Mouse (Mus musculus) cerebellum, postnatal 36 days (tissue): ENCODE measurements at regions not wholly inside any gene's neighbourhood (a gene's known extent, or its start where the extent isn't known, plus 50 kb on each side); places are given as distances from the start of the nearest gene placed in this dataset.

Source experiments
- DNase-seq, 2 experiments: peaks; one replicate each; pipeline ENCODE4 v3.0.0; 2021 to 2022; ENCODE audit warnings: mixed read lengths in 2 of 2

GRCm38 (mm10) chr10:39248486-39248885, 84.9 kb upstream of the Ccn6 start:
- DNase-seq, result no peak

- DNase-seq, result no peak
These were observed 83.4 kb upstream of the Ccn6 start for GRCm38 (mm10) chr10:39246984-39247383.

- DNase-seq, result no peak
These were observed 81.5 kb upstream of the Ccn6 start for GRCm38 (mm10) chr10:39245141-39245540.

- no peak for DNase-seq
These were observed 80.5 kb upstream of the Ccn6 start for GRCm38 (mm10) chr10:39244061-39244460.

- DNase-seq, result no peak
These were observed 78.8 kb upstream of the Ccn6 start for GRCm38 (mm10) chr10:39242398-39242797.

- no peak for DNase-seq
These were observed 78.3 kb upstream of the Ccn6 start for GRCm38 (mm10) chr10:39241922-39242321.

GRCm38 (mm10) chr10:39241486-39241885, 77.9 kb upstream of the Ccn6 start:
- DNase-seq, result no peak

GRCm38 (mm10) chr10:39240966-39241365, 77.4 kb upstream of the Ccn6 start:
- DNase-seq, result no peak

- DNase-seq, result no peak
These were observed 76.7 kb upstream of the Ccn6 start for GRCm38 (mm10) chr10:39240178-39240791.

GRCm38 (mm10) chr10:39239498-39240177, 76.0 kb upstream of the Ccn6 start:
- peak; percentile 64 to 78 for DNase-seq

GRCm38 (mm10) chr10:39238596-39238995, 75.0 kb upstream of the Ccn6 start:
- DNase-seq, result peak in 1 of 2 experiments; percentile 14

- DNase-seq, result no peak
These were observed 74.0 kb upstream of the Ccn6 start for GRCm38 (mm10) chr10:39237549-39237948.

- DNase-seq, result no peak
These were observed 70.4 kb upstream of the Ccn6 start for GRCm38 (mm10) chr10:39233926-39234450.

- no peak for DNase-seq
These were observed 69.6 kb upstream of the Ccn6 start for GRCm38 (mm10) chr10:39233191-39233590.

GRCm38 (mm10) chr10:39230634-39231410, 67.2 kb upstream of the Ccn6 start:
- DNase-seq, result no peak

GRCm38 (mm10) chr10:39229233-39229632, 65.6 kb upstream of the Ccn6 start:
- DNase-seq, result no peak

- DNase-seq, result no peak
These were observed 64.4 kb upstream of the Ccn6 start for GRCm38 (mm10) chr10:39228027-39228426.

GRCm38 (mm10) chr10:39227499-39227942, 63.9 kb upstream of the Ccn6 start:
- no peak for DNase-seq

GRCm38 (mm10) chr10:39226518-39226917, 62.9 kb upstream of the Ccn6 start:
- no peak for DNase-seq

- DNase-seq, result no peak
These were observed 61.0 kb upstream of the Ccn6 start for GRCm38 (mm10) chr10:39224449-39225094.

GRCm38 (mm10) chr10:39221028-39221427, 57.4 kb upstream of the Ccn6 start:
- no peak for DNase-seq

- DNase-seq, result no peak
These were observed 55.8 kb upstream of the Ccn6 start for GRCm38 (mm10) chr10:39219366-39219765.

- no peak for DNase-seq
These were observed 54.6 kb upstream of the Ccn6 start for GRCm38 (mm10) chr10:39218151-39218550.
